Mouse (Mus musculus) gastrocnemius, adult 2 months (tissue): Measurements from ENCODE around the gene Gm21394. TPM values are rescaled to one million over a fixed set of nuclear protein-coding genes. Genes with fewer than 3 reads are reported as not detected.
"Not testable (repeated sequence)": the region's sequence is repeated elsewhere in the genome, so short reads cannot be mapped to it uniquely, and the experiment has no call there.

Source experiments
- DNase-seq: peaks from one replicate; pipeline ENCODE4 v3.0.0; 2022
- H3K27ac ChIP-seq: fragments of 200-600 bp; 2 replicates; pipeline ENCODE4 v1.8.1; 2022; ENCODE audit warnings: mild to moderate bottlenecking
- H3K4me3 ChIP-seq: fragments of 200-600 bp; 2 replicates; pipeline ENCODE4 v1.8.1; 2022; ENCODE audit warnings: mild to moderate bottlenecking, moderate library complexity
- intact Hi-C: fragments of 180-260 bp; cut with DNase I; formaldehyde crosslinking; loops from one replicate; pipeline ENCODE4 v1.15.1; 2025
- long read RNA-seq, 2 experiments: library from polyadenylated mRNA; stranded (forward); transcript quantifications; one replicate each; pipeline ENCODE4 v2.0.0; 2021
- total RNA-seq, 2 experiments: library from RNA; stranded (reverse); gene quantifications; 2 replicates each; pipeline ENCODE4 v1.2.3; 2021

Gm21394 gene
- total RNA-seq: not detected
- long read RNA-seq, experiment 1: 0 reads
- long read RNA-seq, experiment 2: 0 reads

DNA sequence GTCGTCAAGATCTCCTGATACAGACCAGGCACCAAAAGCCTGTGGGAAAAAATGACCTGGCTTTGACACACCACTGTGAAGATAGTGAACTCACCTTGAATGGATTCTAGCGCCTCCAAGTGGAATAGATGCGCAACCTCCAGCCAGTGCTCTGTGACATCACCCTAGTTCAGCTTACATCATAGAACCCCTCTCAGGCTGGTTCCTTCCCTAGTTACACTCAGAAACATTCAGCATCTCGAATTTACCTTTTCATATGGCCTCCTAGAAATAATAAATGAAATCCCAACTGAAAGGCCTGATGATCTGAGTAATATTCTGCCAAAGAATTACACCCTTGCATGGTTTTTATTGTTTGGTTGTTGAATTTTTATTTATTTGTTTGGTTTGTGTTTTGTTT, at the start of gene Gm21394:
TSS of gene Gm21394 (minus strand) at position 101 of the 400 bp plus-strand sequence.
- H3K27ac ChIP-seq: not testable (repeated sequence)

More for the DNA sequence above, at the start of gene Gm21394:
- intact Hi-C loops, DNase-seq, H3K4me3 ChIP-seq: not testable (repeated sequence)

Other genes with a start within 250 kb of the Gm21394 start
- gene Gm21409, start 181.8 kb upstream of the Gm21394 start, total RNA-seq: not detected